Comparison of ENCODE assay signal across 22 mouse cellular contexts in genomic region chr1:51184276-51184675, GRCm38 (mm10).
"Had no signal": no experiment of that assay in that cellular context is flagged by ENCODE, and none has a peak within 500 bp of the region (broad histone marks: within the 10 kb centered on the region; RNA-seq: fewer than 3 reads in every experiment).

No protein-coding gene starts in this region.

- ATAC-seq: liver, postnatal 0 days; lung, postnatal 0 days; midbrain, embryonic 15.5 days had no signal

- H3K4me2 ChIP-seq: limb, embryonic 12.5 days; limb, embryonic 15.5 days; liver, embryonic 11.5 days; lung, embryonic 14.5 days; midbrain, embryonic 12.5 days; midbrain, embryonic 15.5 days; neural tube, embryonic 12.5 days; neural tube, embryonic 15.5 days; stomach, embryonic 15.5 days had no signal

- H3K27ac ChIP-seq: layer of hippocampus, adult 2 months; limb, embryonic 12.5 days; limb, embryonic 15.5 days; liver, embryonic 14.5 days; macrophage; midbrain, embryonic 12.5 days; midbrain, embryonic 15.5 days; neural tube, embryonic 12.5 days; neural tube, embryonic 15.5 days; stomach, embryonic 15.5 days had no signal

- H3K9ac ChIP-seq: limb, embryonic 12.5 days; limb, embryonic 15.5 days; liver, embryonic 14.5 days; liver, postnatal 0 days; lung, embryonic 14.5 days; midbrain, embryonic 12.5 days; midbrain, embryonic 15.5 days; neural tube, embryonic 12.5 days; neural tube, embryonic 15.5 days; stomach, embryonic 15.5 days had no signal

- DNase-seq: kidney, adult 9 months; kidney, postnatal 14 days; kidney, postnatal 4 days; layer of hippocampus, postnatal 36 days; left cerebral cortex, postnatal 4 days; liver, postnatal 0 days; lung, embryonic 14.5 days; right cerebral cortex, postnatal 25 days; spleen, adult 18-20 months; thymus, postnatal 25 days had no signal

- H3K9me3 ChIP-seq: limb, embryonic 12.5 days; limb, embryonic 15.5 days; midbrain, embryonic 12.5 days; midbrain, embryonic 15.5 days; neural tube, embryonic 12.5 days; neural tube, embryonic 15.5 days; stomach, embryonic 15.5 days had no signal

- H3K27me3 ChIP-seq: limb, embryonic 12.5 days; limb, embryonic 15.5 days; midbrain, embryonic 12.5 days; midbrain, embryonic 15.5 days; neural tube, embryonic 12.5 days; neural tube, embryonic 15.5 days; stomach, embryonic 15.5 days had no signal

- H3K4me3 ChIP-seq: layer of hippocampus, adult 2 months; limb, embryonic 12.5 days; limb, embryonic 15.5 days; midbrain, embryonic 12.5 days; midbrain, embryonic 15.5 days; neural tube, embryonic 12.5 days; neural tube, embryonic 15.5 days; stomach, embryonic 15.5 days had no signal

- H3K36me3 ChIP-seq: limb, embryonic 12.5 days; limb, embryonic 15.5 days; midbrain, embryonic 12.5 days; midbrain, embryonic 15.5 days; neural tube, embryonic 12.5 days; stomach, embryonic 15.5 days had no signal

- H3K4me1 ChIP-seq: limb, embryonic 12.5 days; limb, embryonic 15.5 days; midbrain, embryonic 12.5 days; midbrain, embryonic 15.5 days; neural tube, embryonic 12.5 days; neural tube, embryonic 15.5 days; stomach, embryonic 15.5 days had no signal
